ENCODE assay signal across 8 mouse cellular contexts in genomic region chr2:153242156-153242555, GRCm38 (mm10). TPM values are rescaled to one million over a fixed set of nuclear protein-coding genes. Genes with fewer than 3 reads are reported as not detected.
A peak's percentile ranks its signal among the peaks of the same experiment; 100 is the strongest.
DNase-seq lines count a peak whose midpoint lies in the region; ATAC-seq and TF ChIP-seq lines count a peak whose summit lies in the region.
"Had no signal": no experiment of that assay in that cellular context is flagged by ENCODE, and none has a peak within 500 bp of the region (broad histone marks: within the 10 kb centered on the region; RNA-seq: fewer than 3 reads in every experiment).

No protein-coding gene starts in this region.

- no peak for TF ChIP-seq CTCF in left cerebral cortex, adult 2 months (IDR thresholded peaks at IDR 0.05)

- DNase-seq in left cerebral cortex, adult 2 months (ENCODE audit: extremely low spot score in 1 of 2, low spot score in 2 of 2) = no peak
- no peak for DNase-seq in left cerebral cortex, postnatal 25 days (ENCODE audit: low spot score in 2 of 2)
- DNase-seq in gastrocnemius, adult 18-20 months (ENCODE audit: low spot score) = no peak
- no peak for DNase-seq in right cerebral cortex, postnatal 14 days
- DNase-seq: lung, postnatal 14 days had no signal

- no peak for ATAC-seq in embryonic facial prominence, embryonic 12.5 days (ENCODE audit: insufficient number of reproducible peaks, insufficient read depth, low FRiP score, low TSS enrichment)
- ATAC-seq in intestine, embryonic 15.5 days = no peak
- no peak for ATAC-seq in neural tube, embryonic 14.5 days (ENCODE audit: low read depth)

- H3K4me3 ChIP-seq in left cerebral cortex, adult 2 months = peak overlapping the region; percentile 85
- H3K4me3 ChIP-seq in embryonic facial prominence, embryonic 12.5 days = peak overlapping the region; percentile 92
- peak overlapping the region; percentile 99 for H3K4me3 ChIP-seq in intestine, embryonic 15.5 days (replicated peaks)
- H3K4me3 ChIP-seq in neural tube, embryonic 14.5 days (ENCODE audit: low read depth, low read length) = peak overlapping the region; percentile 98

- no peaks in the 10 kb centered on the region for H3K9me3 ChIP-seq in embryonic facial prominence, embryonic 12.5 days
- no peaks in the 10 kb centered on the region for H3K9me3 ChIP-seq in intestine, embryonic 15.5 days
- no peaks in the 10 kb centered on the region for H3K9me3 ChIP-seq in neural tube, embryonic 14.5 days (ENCODE audit: control insufficient read depth, low read length)

- 70% methylated on average over 6 of the region's 6 CpGs for WGBS in embryonic facial prominence, embryonic 12.5 days
- 50% methylated on average over 6 of the region's 6 CpGs for WGBS in intestine, embryonic 15.5 days
- WGBS in neural tube, embryonic 14.5 days = 63% methylated on average over 6 of the region's 6 CpGs

- peak overlapping the region; percentile 98 for H3K4me2 ChIP-seq in embryonic facial prominence, embryonic 12.5 days (replicated peaks)
- peak overlapping the region; percentile 81 for H3K4me2 ChIP-seq in intestine, embryonic 15.5 days (replicated peaks)
- peak overlapping the region; percentile 85 for H3K4me2 ChIP-seq in neural tube, embryonic 14.5 days (ENCODE audit: low read depth, low read length)

- intact Hi-C loops in left cerebral cortex, adult 2 months (cut with DNase I) = no loop called here
- intact Hi-C loops in left cerebral cortex, postnatal 25 days (cut with DNase I) = loop anchor here (5.0 kb wide), 1 partner anchor 80 kb away; the partner anchor contains the start of gene Tm9sf4

- H3K4me1 ChIP-seq in embryonic facial prominence, embryonic 12.5 days = peaks cover 26% of the 10 kb centered on the region
- peaks cover 24% of the 10 kb centered on the region for H3K4me1 ChIP-seq in intestine, embryonic 15.5 days (replicated peaks)
- peaks cover 37% of the 10 kb centered on the region for H3K4me1 ChIP-seq in neural tube, embryonic 14.5 days (ENCODE audit: control insufficient read depth, insufficient read depth, low read length)

- no peaks in the 10 kb centered on the region for H3K27me3 ChIP-seq in embryonic facial prominence, embryonic 12.5 days
- no peaks in the 10 kb centered on the region for H3K27me3 ChIP-seq in intestine, embryonic 15.5 days (replicated peaks)
- H3K27me3 ChIP-seq in neural tube, embryonic 14.5 days (ENCODE audit: control insufficient read depth, insufficient read depth, low read length) = no peaks in the 10 kb centered on the region

- peaks cover 5% of the 10 kb centered on the region; the same call in 1 of the 2 replicates for H3K36me3 ChIP-seq in embryonic facial prominence, embryonic 12.5 days
- H3K36me3 ChIP-seq in intestine, embryonic 15.5 days = peaks cover 3% of the 10 kb centered on the region; the same call in 1 of the 2 replicates
- no peaks in the 10 kb centered on the region for H3K36me3 ChIP-seq in neural tube, embryonic 14.5 days (ENCODE audit: control insufficient read depth, insufficient read depth, low read length)

- peak overlapping the region; percentile 98 for H3K9ac ChIP-seq in embryonic facial prominence, embryonic 12.5 days
- H3K9ac ChIP-seq in intestine, embryonic 15.5 days = peak overlapping the region; percentile 99
- peak overlapping the region; percentile 99; the same call in 1 of the 2 replicates for H3K9ac ChIP-seq in neural tube, embryonic 14.5 days (replicated peaks; ENCODE audit: low read depth, low read length)

- H3K27ac ChIP-seq in left cerebral cortex, adult 2 months = peak overlapping the region; percentile 91
- H3K27ac ChIP-seq in embryonic facial prominence, embryonic 12.5 days = no peak overlapping the region
- H3K27ac ChIP-seq in intestine, embryonic 15.5 days = peak overlapping the region; percentile 97
- H3K27ac ChIP-seq in neural tube, embryonic 14.5 days (ENCODE audit: low read depth, low read length) = no peak overlapping the region

RNA-seq across cellular contexts. Expression of gene Pofut1, which starts 0.8 kb away (rescaled TPM):
- total RNA-seq in left cerebral cortex, adult 2 months (2021) = 10 to 100 TPM; 15.4 to 17.3 TPM
- total RNA-seq in left cerebral cortex, postnatal 25 days (2021) = 10 to 100 TPM; 13.6 to 15.3 TPM
- polyA plus RNA-seq in embryonic facial prominence, embryonic 12.5 days (2016; fragmentation: Nextera tagmentation; extraction: Ambion mirVana) = 6.8 and 7.6 TPM in 2 replicates
- polyA plus RNA-seq in intestine, embryonic 15.5 days (2015; fragmentation: Nextera tagmentation; extraction: Ambion mirVana) = 11.7 and 12.1 TPM in 2 replicates
- 6.2 and 6.4 TPM in 2 replicates for polyA plus RNA-seq in neural tube, embryonic 14.5 days (2014; fragmentation: Nextera tagmentation; extraction: Ambion mirVana)
- total RNA-seq in gastrocnemius, adult 18-20 months (2021) = 1 to 10 TPM; 7.3 to 9.5 TPM

RNA-seq across cellular contexts. Expression of gene Plagl2, which starts 0.9 kb away (rescaled TPM):
- total RNA-seq in left cerebral cortex, adult 2 months (2021) = 1 to 10 TPM; 6.0 to 6.2 TPM
- total RNA-seq in left cerebral cortex, postnatal 25 days (2021) = 1 to 10 TPM; 5.3 to 5.7 TPM
- polyA plus RNA-seq in embryonic facial prominence, embryonic 12.5 days (2016; fragmentation: Nextera tagmentation; extraction: Ambion mirVana) = 14.4 and 16.7 TPM in 2 replicates
- 46.8 and 48.0 TPM in 2 replicates for polyA plus RNA-seq in intestine, embryonic 15.5 days (2015; fragmentation: Nextera tagmentation; extraction: Ambion mirVana)
- 5.9 and 8.2 TPM in 2 replicates for polyA plus RNA-seq in neural tube, embryonic 14.5 days (2014; fragmentation: Nextera tagmentation; extraction: Ambion mirVana)
- 1 to 10 TPM; 2.6 to 3.1 TPM for total RNA-seq in gastrocnemius, adult 18-20 months (2021)

RNA-seq across cellular contexts. Expression of gene Tspyl3, which starts 16.9 kb away (rescaled TPM):
- total RNA-seq in left cerebral cortex, adult 2 months (2021) = 10 to 100 TPM; 24.6 to 26.5 TPM
- total RNA-seq in left cerebral cortex, postnatal 25 days (2021) = 10 to 100 TPM; 27.9 to 29.3 TPM
- 15.2 and 16.9 TPM in 2 replicates for polyA plus RNA-seq in embryonic facial prominence, embryonic 12.5 days (2016; fragmentation: Nextera tagmentation; extraction: Ambion mirVana)
- polyA plus RNA-seq in intestine, embryonic 15.5 days (2015; fragmentation: Nextera tagmentation; extraction: Ambion mirVana) = 10.3 and 11.4 TPM in 2 replicates
- 24.7 and 29.3 TPM in 2 replicates for polyA plus RNA-seq in neural tube, embryonic 14.5 days (2014; fragmentation: Nextera tagmentation; extraction: Ambion mirVana)
- under 1 TPM; 0.32 to 0.52 TPM for total RNA-seq in gastrocnemius, adult 18-20 months (2021)

RNA-seq across cellular contexts. Expression of gene Kif3b, which starts 49.1 kb away (rescaled TPM):
- total RNA-seq in left cerebral cortex, adult 2 months (2021) = 10 to 100 TPM; 55.7 to 57.3 TPM
- total RNA-seq in left cerebral cortex, postnatal 25 days (2021) = 10 to 100 TPM; 59.3 to 60.2 TPM
- polyA plus RNA-seq in embryonic facial prominence, embryonic 12.5 days (2016; fragmentation: Nextera tagmentation; extraction: Ambion mirVana) = 7.6 TPM in 2 replicates
- 7.1 and 7.7 TPM in 2 replicates for polyA plus RNA-seq in intestine, embryonic 15.5 days (2015; fragmentation: Nextera tagmentation; extraction: Ambion mirVana)
- polyA plus RNA-seq in neural tube, embryonic 14.5 days (2014; fragmentation: Nextera tagmentation; extraction: Ambion mirVana) = 16.4 and 17.2 TPM in 2 replicates
- 1 to 10 TPM; 3.0 to 3.8 TPM for total RNA-seq in gastrocnemius, adult 18-20 months (2021)

Comparison
In these comparisons a context has a peak if more than half of its experiments do, and no peak if none do; other contexts are left out.
1. H3K27ac ChIP-seq: peak in left cerebral cortex, adult 2 months (single experiment) and intestine, embryonic 15.5 days (single experiment); none in embryonic facial prominence, embryonic 12.5 days (single experiment) and neural tube, embryonic 14.5 days (single experiment).
2. RNA of gene Tspyl3, which starts 16.9 kb away (total RNA-seq): 27.9 to 29.3 TPM in left cerebral cortex, postnatal 25 days and 24.6 to 26.5 TPM in left cerebral cortex, adult 2 months; 0.32 to 0.52 TPM in gastrocnemius, adult 18-20 months; every median in the first group is over 10 times any median in the second.
3. Peak in every context shown above with its lines, with median percentiles within 50 percentile points of each other: H3K4me3 ChIP-seq, H3K4me2 ChIP-seq and H3K9ac ChIP-seq.